Mouse (Mus musculus): ENCODE data around the gene Bsg. TPM values are rescaled to one million over a fixed set of nuclear protein-coding genes. Genes with fewer than 3 reads are reported as not detected.
"Not testable (repeated sequence)": the region's sequence is repeated elsewhere in the genome, so short reads cannot be mapped to it uniquely, and the experiment has no call there.

The Bsg gene
- total RNA-seq, 2 experiments from 2014 or later, result 785 to 820 TPM

- no peak for DNase-seq (ENCODE audit: low spot score in 2 of 2)
- intact Hi-C loops (cut with DNase I), result no loop called here
These were observed 44.2 kb downstream of the Bsg start for GRCm38 (mm10) chr10:79748496-79748895.

- DNase-seq (ENCODE audit: low spot score in 2 of 2), result peak in 1 of 2 experiments; percentile 64
- intact Hi-C loops (cut with DNase I), result no loop called here
These were observed 50.7 kb downstream of the Bsg start, which contains the start of gene Fgf22 for GRCm38 (mm10) chr10:79754856-79755516. Gene Fgf22 (plus strand): TSS chr10:79755076.

- no peak for DNase-seq (ENCODE audit: low spot score in 2 of 2)
- intact Hi-C loops (cut with DNase I), result no loop called here
These were observed 51.6 kb downstream of the Bsg start for GRCm38 (mm10) chr10:79755854-79756253.

GRCm38 (mm10) chr10:79756660-79757059, 52.4 kb downstream of the Bsg start:
- intact Hi-C loops (cut with DNase I), result no loop called here
- DNase-seq (ENCODE audit: low spot score in 2 of 2), result no peak

- intact Hi-C loops (cut with DNase I); DNase-seq (ENCODE audit: low spot score in 2 of 2): not testable (repeated sequence)
These were observed 55.4 kb downstream of the Bsg start for GRCm38 (mm10) chr10:79759675-79760074.

GRCm38 (mm10) chr10:79760603-79761143, 56.4 kb downstream of the Bsg start:
- intact Hi-C loops (cut with DNase I), result no loop called here

More at GRCm38 (mm10) chr10:79760603-79761143, 56.4 kb downstream of the Bsg start:
- DNase-seq (ENCODE audit: low spot score in 2 of 2), result no peak

Other genes starting within 250 kb of the Bsg start
- not detected for gene Vmn2r83, start 235.8 kb upstream of the Bsg start, total RNA-seq (2021)
- gene Plpp2, start 170.7 kb upstream of the Bsg start, total RNA-seq (2021), result 1 to 10 TPM; 2.5 to 3.3 TPM
- gene Mier2, start 149.3 kb upstream of the Bsg start, total RNA-seq (2021), result 10 to 100 TPM; 41.7 to 51.4 TPM
- gene Theg, start 117.2 kb upstream of the Bsg start, total RNA-seq (2021), result under 1 TPM in 1 of 2 experiments, not detected in 1; 0.55 TPM
- gene C2cd4c, start 90.5 kb upstream of the Bsg start, total RNA-seq (2021), result 10 to 100 TPM; 14.2 to 15.1 TPM
- gene Shc2, start 66.6 kb upstream of the Bsg start, total RNA-seq (2021), result 10 to 100 TPM; 49.8 to 50.3 TPM
- under 1 TPM; 0.46 to 0.63 TPM for gene Odf3l2, start 58.8 kb upstream of the Bsg start, total RNA-seq (2021)
- under 1 TPM in 1 of 2 experiments, not detected in 1; 0.23 TPM for gene Madcam1, start 39.9 kb upstream of the Bsg start, total RNA-seq (2021)
- 10 to 100 TPM; 71.9 to 77.9 TPM for gene Tpgs1, start 35.1 kb upstream of the Bsg start, total RNA-seq (2021)
- gene Cdc34, start 22.3 kb upstream of the Bsg start, total RNA-seq (2021), result 10 to 100 TPM; 64.2 to 70.3 TPM
- 1 to 10 TPM in 1 of 2 experiments, under 1 TPM in 1; 0.81 to 1.6 TPM for gene Gzmm, start 15.5 kb upstream of the Bsg start, total RNA-seq (2021)
- gene Hcn2, start 12.1 kb downstream of the Bsg start, total RNA-seq (2021), result 10 to 100 TPM; 93.4 to 99.2 TPM
- 10 to 100 TPM; 43.8 to 45.4 TPM for gene Polrmt, start 42.1 kb downstream of the Bsg start, total RNA-seq (2021)
- gene Fgf22, start 50.6 kb downstream of the Bsg start, total RNA-seq (2021), result 1 to 10 TPM; 1.4 to 2.1 TPM
- gene Rnf126, start 62.5 kb downstream of the Bsg start, total RNA-seq (2021), result 10 to 100 TPM; 95.4 to 97.1 TPM
- 1 to 10 TPM; 1.7 to 2.2 TPM for gene Fstl3, start 72.8 kb downstream of the Bsg start, total RNA-seq (2021)
- gene Prss57, start 86.5 kb downstream of the Bsg start, total RNA-seq (2021), result 1 to 10 TPM in 1 of 2 experiments, under 1 TPM in 1; 0.17 to 1.1 TPM
- gene Palm, start 89.1 kb downstream of the Bsg start, total RNA-seq (2021), result 100 to 1,000 TPM; 398 to 410 TPM
- gene Misp, start 116.5 kb downstream of the Bsg start, total RNA-seq (2021), result under 1 TPM; 0.59 to 0.72 TPM
- 10 to 100 TPM; 52.1 to 61.1 TPM for gene Ptbp1, start 149.9 kb downstream of the Bsg start, total RNA-seq (2021)
- gene Prtn3, start 170.0 kb downstream of the Bsg start, total RNA-seq (2021), result 1 to 10 TPM; 2.3 to 3.1 TPM
- gene Plppr3, start 170.1 kb downstream of the Bsg start, total RNA-seq (2021), result 10 to 100 TPM; 68.3 to 71.2 TPM
- not detected for gene Elane, start 181.8 kb downstream of the Bsg start, total RNA-seq (2021)
- not detected for gene Cfd, start 186.4 kb downstream of the Bsg start, total RNA-seq (2021)
- gene Med16, start 204.4 kb downstream of the Bsg start, total RNA-seq (2021), result 10 to 100 TPM; 55.0 to 66.5 TPM
- not detected for gene Gm26602, start 206.4 kb downstream of the Bsg start, total RNA-seq (2021)
- 1 to 10 TPM; 5.7 to 7.6 TPM for gene Kiss1r, start 212.5 kb downstream of the Bsg start, total RNA-seq (2021)
- gene R3hdm4, start 216.7 kb downstream of the Bsg start, total RNA-seq (2021), result 100 to 1,000 TPM; 438 to 440 TPM
- gene Arid3a, start 222.6 kb downstream of the Bsg start, total RNA-seq (2021), result 1 to 10 TPM; 5.4 to 7.0 TPM

All from left cerebral cortex, postnatal 14 days (tissue).